Mouse (Mus musculus): ENCODE data around the gene Sh3bp5. TPM values are rescaled to one million over a fixed set of nuclear protein-coding genes. Genes with fewer than 3 reads are reported as not detected.

Sh3bp5 gene
- polyA plus RNA-seq, 1 experiment from 2014 or later, result 14.3 TPM

Other genes starting within 250 kb of the Sh3bp5 start
- 3.0 and 3.9 TPM in 2 replicates for gene Tnnc1, start 227.8 kb downstream of the Sh3bp5 start, polyA plus RNA-seq (2014; fragmentation: Nextera tagmentation; extraction: Ambion mirVana)
- 259 and 375 TPM in 2 replicates for gene Nisch, start 219.1 kb downstream of the Sh3bp5 start, polyA plus RNA-seq (2014; fragmentation: Nextera tagmentation; extraction: Ambion mirVana)
- gene Sema3g, start 218.2 kb downstream of the Sh3bp5 start, polyA plus RNA-seq (2014; fragmentation: Nextera tagmentation; extraction: Ambion mirVana), result 0.56 and 0.64 TPM in 2 replicates
- gene Phf7, start 184.8 kb downstream of the Sh3bp5 start, polyA plus RNA-seq (2014; fragmentation: Nextera tagmentation; extraction: Ambion mirVana), result 12.4 and 14.7 TPM in 2 replicates
- gene Bap1, start 184.6 kb downstream of the Sh3bp5 start, polyA plus RNA-seq (2014; fragmentation: Nextera tagmentation; extraction: Ambion mirVana), result 60.0 and 90.3 TPM in 2 replicates
- 5.5 and 9.0 TPM in 2 replicates for gene Dnah1, start 112.2 kb downstream of the Sh3bp5 start, polyA plus RNA-seq (2014; fragmentation: Nextera tagmentation; extraction: Ambion mirVana)
- gene Capn7, start 99.4 kb downstream of the Sh3bp5 start, polyA plus RNA-seq (2014; fragmentation: Nextera tagmentation; extraction: Ambion mirVana), result 27.4 and 49.8 TPM in 2 replicates
- gene Eaf1, start 58.3 kb upstream of the Sh3bp5 start, polyA plus RNA-seq (2014; fragmentation: Nextera tagmentation; extraction: Ambion mirVana), result 14.7 and 29.0 TPM in 2 replicates
- 56.0 and 62.4 TPM in 2 replicates for gene Mettl6, start 59.0 kb upstream of the Sh3bp5 start, polyA plus RNA-seq (2014; fragmentation: Nextera tagmentation; extraction: Ambion mirVana)
- 1.8 and 3.2 TPM in 2 replicates for gene Colq, start 155.3 kb upstream of the Sh3bp5 start, polyA plus RNA-seq (2014; fragmentation: Nextera tagmentation; extraction: Ambion mirVana)
- gene Gm49387, start 204.8 kb upstream of the Sh3bp5 start, polyA plus RNA-seq (2014; fragmentation: Nextera tagmentation; extraction: Ambion mirVana), result 3.3 TPM in 1 of 2 replicates, not detected in the other
- gene Btd, start 204.9 kb upstream of the Sh3bp5 start, polyA plus RNA-seq (2014; fragmentation: Nextera tagmentation; extraction: Ambion mirVana), result 27.9 and 30.9 TPM in 2 replicates
- gene Hacl1, start 205.2 kb upstream of the Sh3bp5 start, polyA plus RNA-seq (2014; fragmentation: Nextera tagmentation; extraction: Ambion mirVana), result 11.5 and 20.6 TPM in 2 replicates